Mouse (Mus musculus) E14TG2a.4 (cell line): ENCODE results near the gene Pithd1.

ENCODE experiments used
- CTCF ChIP-seq: conservative IDR thresholded peaks from 2 replicates; pipeline ENCODE4 v1.5.1; 2014; ENCODE audit warnings: low read length
- NANOG ChIP-seq: IDR thresholded peaks from 2 replicates; pipeline ENCODE4 v1.6.1; 2014; ENCODE audit warnings: borderline replicate concordance, low read length, mixed read lengths
- POU5F1 ChIP-seq: IDR thresholded peaks from 2 replicates; pipeline ENCODE4 v1.6.1; 2014; ENCODE audit warnings: low read length, borderline replicate concordance

DNA sequence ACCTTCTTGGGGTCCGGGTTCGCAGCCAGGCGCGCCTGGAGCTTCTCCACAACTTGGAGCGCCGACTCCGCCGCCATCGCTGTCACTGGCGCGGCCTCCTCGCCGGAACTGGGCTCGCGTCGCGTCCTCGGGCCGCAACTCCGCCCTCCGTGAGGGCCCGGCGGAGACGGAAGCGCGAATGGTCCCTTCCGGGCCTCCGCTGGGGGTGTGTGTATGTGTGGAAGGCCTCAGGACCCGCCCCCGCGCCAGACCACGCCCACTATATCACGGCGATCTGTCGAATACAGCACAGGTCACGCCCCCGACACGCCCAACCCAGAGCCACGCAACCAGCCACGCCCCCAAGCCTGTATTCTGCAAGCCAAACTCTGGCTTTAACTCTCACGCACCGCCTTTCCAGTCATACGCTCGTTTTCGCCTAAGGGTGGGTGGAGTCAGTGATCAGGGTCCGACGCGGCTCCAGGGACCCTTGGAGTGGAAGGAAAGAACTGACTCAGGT is 34.5 kb upstream of the Pithd1 start, which contains the start of gene Eloa:
- TF ChIP-seq CTCF (no peak), POU5F1 (no peak), NANOG (no peak)
